Mouse (Mus musculus) erythroblast, embryonic 14.5 days (primary cell): ENCODE measurements around the gene Anxa9.
"Not testable (repeated sequence)": the region's sequence is repeated elsewhere in the genome, so short reads cannot be mapped to it uniquely, and the experiment has no call there.

Experiments used
- GATA1 ChIP-seq: IDR thresholded peaks from 2 replicates; pipeline ENCODE4 v1.6.1; 2012; ENCODE audit warnings: low read length, inconsistent platforms, mixed read lengths
- TAL1 ChIP-seq: IDR thresholded peaks from 3 replicates; pipeline ENCODE4 v1.6.1; 2012; ENCODE audit warnings: low read length, inconsistent platforms, mixed read lengths

DNA sequence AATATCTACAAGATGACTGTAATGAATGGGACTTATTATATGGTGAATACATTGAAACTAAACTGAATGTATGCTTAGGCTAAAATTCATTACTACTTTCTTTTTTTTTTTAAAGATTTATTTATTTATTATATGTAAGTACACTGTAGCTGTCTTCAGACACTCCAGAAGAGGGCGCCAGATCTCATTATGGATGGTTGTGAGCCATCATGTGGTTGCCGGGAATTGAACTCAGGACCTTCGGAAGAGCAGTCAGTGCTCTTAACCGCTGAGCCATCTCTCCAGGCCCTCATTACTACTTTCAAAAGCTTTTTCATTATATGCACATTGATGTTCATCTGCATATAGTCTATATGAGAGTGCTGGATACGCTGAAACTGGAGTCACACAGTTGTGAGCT, 41.4 kb upstream of the Anxa9 start:
- TF ChIP-seq GATA1, TAL1: not testable (repeated sequence)
